In genomic region chr6:55519605-55520201, GRCm38 (mm10) we compare ENCODE assay signal across 8 mouse cellular contexts.
DNase-seq lines count a peak whose midpoint lies in the region; ATAC-seq and TF ChIP-seq lines count a peak whose summit lies in the region.

No protein-coding gene starts in this region.

- no peaks in the 10 kb centered on the region for H3K36me3 ChIP-seq in heart, embryonic 10.5 days
- H3K36me3 ChIP-seq in kidney, embryonic 14.5 days (ENCODE audit: control insufficient read depth, insufficient read depth, low read length): no peaks in the 10 kb centered on the region
- no peaks in the 10 kb centered on the region for H3K36me3 ChIP-seq in limb, embryonic 13.5 days
- no peaks in the 10 kb centered on the region for H3K36me3 ChIP-seq in neural tube, embryonic 11.5 days (ENCODE audit: control insufficient read depth, insufficient read depth, low read length)

- no peak for TF ChIP-seq POLR2A in bone marrow macrophage, adult 2 months (IDR thresholded peaks at IDR 0.05; ENCODE audit: borderline replicate concordance, low read depth, low read length)
- no peak for TF ChIP-seq POLR2A in embryonic fibroblast, embryonic 13.5 days (IDR thresholded peaks at IDR 0.05; ENCODE audit: low read depth, low read length)

- H3K4me2 ChIP-seq in kidney, embryonic 14.5 days (replicated peaks; ENCODE audit: low read depth, low read length): no peak overlapping the region; the same call in 1 of the 2 replicates
- peak overlapping the region; percentile 48 for H3K4me2 ChIP-seq in limb, embryonic 13.5 days (replicated peaks)
- no peak overlapping the region for H3K4me2 ChIP-seq in neural tube, embryonic 11.5 days (ENCODE audit: low read depth)

- peak; percentile 93 for ATAC-seq in kidney, embryonic 14.5 days (ENCODE audit: low FRiP score, low TSS enrichment)
- peak; percentile 95 for ATAC-seq in limb, embryonic 13.5 days (ENCODE audit: low FRiP score, low read depth)
- peak; percentile 88 for ATAC-seq in neural tube, embryonic 11.5 days (ENCODE audit: insufficient read depth, low FRiP score, low TSS enrichment)

- peak; percentile 92 for TF ChIP-seq CTCF in bone marrow macrophage, adult 2 months (IDR thresholded peaks at IDR 0.05; ENCODE audit: low read depth, low read length)
- TF ChIP-seq CTCF in embryonic fibroblast, embryonic 13.5 days (IDR thresholded peaks at IDR 0.05; ENCODE audit: borderline replicate concordance, insufficient read depth, low read length): peak; percentile 74; the same call in 1 of the 2 replicates

- no peaks in the 10 kb centered on the region for H3K9me3 ChIP-seq in heart, embryonic 10.5 days
- H3K9me3 ChIP-seq in kidney, embryonic 14.5 days (ENCODE audit: control insufficient read depth, low read length): no peaks in the 10 kb centered on the region; the same call in 1 of the 2 replicates
- H3K9me3 ChIP-seq in limb, embryonic 13.5 days: no peaks in the 10 kb centered on the region
- H3K9me3 ChIP-seq in neural tube, embryonic 11.5 days (ENCODE audit: control insufficient read depth, low read length): no peaks in the 10 kb centered on the region

- H3K4me1 ChIP-seq in bone marrow macrophage, adult 2 months (ENCODE audit: control insufficient read depth, insufficient read depth, low read length): no peaks in the 10 kb centered on the region
- no peaks in the 10 kb centered on the region for H3K4me1 ChIP-seq in embryonic fibroblast, embryonic 13.5 days (ENCODE audit: control insufficient read depth, insufficient read depth, low read length)
- H3K4me1 ChIP-seq in heart, embryonic 10.5 days: no peaks in the 10 kb centered on the region
- H3K4me1 ChIP-seq in kidney, embryonic 14.5 days (ENCODE audit: control insufficient read depth, insufficient read depth, low read length): no peaks in the 10 kb centered on the region
- H3K4me1 ChIP-seq in limb, embryonic 13.5 days: no peaks in the 10 kb centered on the region
- no peaks in the 10 kb centered on the region for H3K4me1 ChIP-seq in neural tube, embryonic 11.5 days (ENCODE audit: control insufficient read depth, insufficient read depth, low read length)

- no peaks in the 10 kb centered on the region for H3K27me3 ChIP-seq in heart, embryonic 10.5 days (ENCODE audit: insufficient read depth, poor library complexity, severe bottlenecking)
- no peaks in the 10 kb centered on the region for H3K27me3 ChIP-seq in kidney, embryonic 14.5 days (ENCODE audit: control insufficient read depth, insufficient read depth, low read length)
- H3K27me3 ChIP-seq in limb, embryonic 13.5 days: no peaks in the 10 kb centered on the region
- H3K27me3 ChIP-seq in neural tube, embryonic 11.5 days (ENCODE audit: control insufficient read depth, insufficient read depth, low read length): no peaks in the 10 kb centered on the region

- WGBS in heart, embryonic 10.5 days: 16% methylated on average over 11 of the region's 11 CpGs
- WGBS in kidney, embryonic 14.5 days: 18% methylated on average over 11 of the region's 11 CpGs
- WGBS in limb, embryonic 13.5 days: 15% methylated on average over 11 of the region's 11 CpGs
- WGBS in neural tube, embryonic 11.5 days: 17% methylated on average over 11 of the region's 11 CpGs

- no peak overlapping the region for H3K9ac ChIP-seq in kidney, embryonic 14.5 days (ENCODE audit: low read depth, low read length)
- H3K9ac ChIP-seq in limb, embryonic 13.5 days: no peak overlapping the region
- H3K9ac ChIP-seq in neural tube, embryonic 11.5 days (ENCODE audit: low read length): no peak overlapping the region

- no peak overlapping the region for H3K4me3 ChIP-seq in bone marrow macrophage, adult 2 months (ENCODE audit: insufficient read depth, low read length)
- no peak overlapping the region for H3K4me3 ChIP-seq in embryonic fibroblast, embryonic 13.5 days (ENCODE audit: insufficient read depth, low read length)
- H3K4me3 ChIP-seq in heart, embryonic 10.5 days: peak overlapping the region; percentile 46
- H3K4me3 ChIP-seq in kidney, embryonic 14.5 days (ENCODE audit: low read length): no peak overlapping the region
- no peak overlapping the region for H3K4me3 ChIP-seq in limb, embryonic 13.5 days
- no peak overlapping the region for H3K4me3 ChIP-seq in neural tube, embryonic 11.5 days (ENCODE audit: low read depth, low read length)

- peak; percentile 47 for DNase-seq in A20 (ENCODE audit: low read depth, low spot score)
- DNase-seq in heart, embryonic 10.5 days (ENCODE audit: low spot score): peak; percentile 90
- DNase-seq in neural tube, embryonic 11.5 days (ENCODE audit: low spot score): peak; percentile 88
- DNase-seq in testis, postnatal 14 days (ENCODE audit: low spot score): peak; percentile 76

- no peak overlapping the region for H3K27ac ChIP-seq in bone marrow macrophage, adult 2 months (ENCODE audit: insufficient read depth, low read depth, low read length)
- H3K27ac ChIP-seq in embryonic fibroblast, embryonic 13.5 days (ENCODE audit: insufficient read depth, low read length): no peak overlapping the region
- peak overlapping the region; percentile 47; the same call in 1 of the 2 replicates for H3K27ac ChIP-seq in heart, embryonic 10.5 days
- no peak overlapping the region for H3K27ac ChIP-seq in kidney, embryonic 14.5 days (ENCODE audit: low read depth, low read length)
- no peak overlapping the region for H3K27ac ChIP-seq in limb, embryonic 13.5 days
- H3K27ac ChIP-seq in neural tube, embryonic 11.5 days (ENCODE audit: low read depth, low read length): no peak overlapping the region
